Mouse (Mus musculus): ENCODE measurements at regions not wholly inside any gene's neighbourhood (a gene's known extent, or its start where the extent isn't known, plus 50 kb on each side); places are given as distances from the start of the nearest gene placed in this dataset.

DNA sequence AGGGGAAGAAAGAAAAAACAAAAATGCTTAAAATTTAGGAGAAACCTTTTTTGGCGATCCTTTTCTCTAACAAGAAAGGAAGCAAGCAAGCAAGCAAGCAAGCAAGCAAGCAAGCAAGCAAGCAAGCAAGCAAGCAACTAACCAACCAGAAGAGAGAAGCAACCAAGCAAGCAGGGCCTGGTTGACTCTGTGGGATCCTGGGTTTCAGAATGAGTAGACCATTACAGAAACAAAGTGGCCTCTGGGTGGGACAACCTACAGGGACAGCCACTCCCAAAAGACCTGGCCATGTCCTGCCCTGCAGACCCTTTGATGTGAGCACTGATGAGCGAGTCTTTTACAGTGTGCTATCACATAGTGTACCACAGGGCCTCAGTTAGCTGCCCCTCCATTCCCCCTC is 211.6 kb downstream of the 4933412E24Rik start:
- TF ChIP-seq CTCF (IDR thresholded peaks at IDR 0.05; ENCODE audit: borderline replicate concordance, insufficient read depth, low read depth, low read length): no peak
- no peak for TF ChIP-seq POLR2A (IDR thresholded peaks at IDR 0.05; ENCODE audit: borderline replicate concordance, insufficient read depth, low read length)

Measured in cerebellum, adult 2 months (tissue).